Mouse (Mus musculus): ENCODE measurements around the gene Sugct.

DNA sequence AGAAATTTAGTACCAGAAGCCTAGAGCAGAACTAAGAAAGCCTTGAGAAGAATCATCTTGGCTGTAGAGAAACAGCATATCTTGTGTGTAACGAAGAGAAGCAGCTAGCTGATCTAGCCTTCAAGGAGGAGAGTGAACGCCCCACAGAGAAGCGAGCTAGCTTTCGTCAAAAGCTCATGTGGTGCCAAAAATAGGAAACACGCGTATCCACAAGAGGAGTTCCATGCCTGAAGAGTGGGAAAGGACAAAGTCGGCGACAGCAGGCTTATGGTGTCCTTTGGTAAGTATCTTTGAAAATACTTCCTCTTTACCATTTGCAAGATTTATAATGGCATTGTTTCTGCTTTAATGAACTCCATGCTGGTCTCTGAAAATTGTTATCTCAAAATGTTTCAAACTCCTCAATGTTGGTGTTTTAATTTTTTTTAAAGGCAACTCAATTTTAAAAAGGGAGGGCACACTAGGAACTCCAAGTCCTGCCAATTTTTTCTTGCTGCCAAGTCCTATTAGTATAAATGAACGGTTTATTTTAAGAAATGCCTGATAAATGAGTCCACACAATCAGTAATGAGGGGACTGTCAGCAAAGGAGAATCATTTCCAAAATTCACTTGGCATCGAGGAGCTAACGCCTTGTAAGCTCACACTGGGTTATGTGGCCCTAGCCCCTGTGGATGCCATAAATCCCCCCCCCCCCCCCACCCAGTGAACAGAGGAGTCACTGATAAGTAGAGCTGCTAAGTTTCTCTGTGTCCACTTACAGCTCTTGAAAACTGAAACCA lies 757.7 kb downstream of the Sugct start:
- TF ChIP-seq MYOG (IDR thresholded peaks at IDR 0.05; ENCODE audit: control insufficient read depth, extremely low read depth, insufficient read length) (no peak), CTCF (IDR thresholded peaks at IDR 0.05; ENCODE audit: control insufficient read depth, insufficient read depth, insufficient read length) (no peak), FOSL1 (IDR thresholded peaks at IDR 0.05; ENCODE audit: insufficient read depth, low read length, poor library complexity, severe bottlenecking) (no peak), CEBPB (IDR thresholded peaks at IDR 0.05; ENCODE audit: low read depth) (no peak), MAX (IDR thresholded peaks at IDR 0.05) (no peak)

Measured in C2C12 (cell line).